In the genomic region with DNA sequence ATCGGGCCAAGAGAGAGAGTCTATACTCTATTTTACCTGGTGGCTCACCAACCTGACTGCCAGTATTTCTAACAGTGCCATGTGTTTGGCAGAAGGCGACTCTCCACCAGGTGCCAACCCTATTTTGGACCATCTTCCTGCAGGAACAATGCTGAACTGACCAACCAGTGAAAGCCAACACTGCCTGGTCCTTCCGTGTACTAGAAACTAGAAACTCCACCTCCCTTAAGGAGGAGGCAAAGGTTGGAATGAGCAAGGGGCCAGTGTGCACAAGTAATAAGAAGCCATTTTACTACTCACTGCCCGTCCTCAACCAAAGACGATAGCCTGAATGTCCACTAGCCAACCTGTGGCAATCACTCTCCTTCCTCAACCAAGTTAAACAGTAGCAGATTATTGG, we compare ENCODE assay signal across 20 mouse cellular contexts.
"Had no signal": no experiment of that assay in that cellular context is flagged by ENCODE, and none has a peak within 500 bp of the region (broad histone marks: within the 10 kb centered on the region; RNA-seq: fewer than 3 reads in every experiment).

No protein-coding gene starts in this region.

- DNase-seq: forebrain, postnatal 0 days; gastrocnemius, postnatal 14 days; gastrocnemius, postnatal 36 days; heart, adult 2 months; heart, postnatal 10 days; heart, postnatal 36 days; kidney, postnatal 14 days; layer of hippocampus, adult 9-11 months; layer of hippocampus, postnatal 36 days; left cerebral cortex, postnatal 4 days had no signal

- H3K4me3 ChIP-seq: heart, adult 2 months; heart, embryonic 12.5 days; hindbrain, embryonic 13.5 days; hindbrain, embryonic 15.5 days; kidney, embryonic 15.5 days; limb, embryonic 13.5 days; limb, embryonic 15.5 days; liver, embryonic 12.5 days had no signal

- H3K9ac ChIP-seq: forebrain, postnatal 0 days; heart, embryonic 12.5 days; hindbrain, embryonic 13.5 days; hindbrain, embryonic 15.5 days; kidney, embryonic 15.5 days; limb, embryonic 13.5 days; limb, embryonic 15.5 days; liver, embryonic 12.5 days; liver, embryonic 14.5 days had no signal

- H3K27me3 ChIP-seq: heart, embryonic 12.5 days had no signal

- H3K36me3 ChIP-seq: hindbrain, embryonic 13.5 days; hindbrain, embryonic 15.5 days; limb, embryonic 13.5 days; limb, embryonic 15.5 days; liver, embryonic 12.5 days had no signal

- ATAC-seq: forebrain, postnatal 0 days; hindbrain, postnatal 0 days; intestine, embryonic 16.5 days; liver, embryonic 12.5 days had no signal

- H3K9me3 ChIP-seq: heart, embryonic 12.5 days; hindbrain, embryonic 13.5 days; hindbrain, embryonic 15.5 days; kidney, embryonic 15.5 days; limb, embryonic 13.5 days; limb, embryonic 15.5 days; liver, embryonic 12.5 days had no signal

- H3K27ac ChIP-seq: heart, adult 2 months; hindbrain, embryonic 13.5 days; hindbrain, embryonic 15.5 days; hindbrain, postnatal 0 days; kidney, embryonic 15.5 days; limb, embryonic 13.5 days; limb, embryonic 15.5 days; liver, embryonic 12.5 days; liver, embryonic 14.5 days had no signal

- H3K4me2 ChIP-seq: heart, embryonic 12.5 days; hindbrain, embryonic 13.5 days; hindbrain, embryonic 15.5 days; kidney, embryonic 15.5 days; limb, embryonic 13.5 days; limb, embryonic 15.5 days; liver, embryonic 12.5 days had no signal
